Mouse (Mus musculus): ENCODE data around the gene Zbtb32.
A peak's percentile ranks its signal among the peaks of the same experiment; 100 is the strongest.

The Zbtb32 gene

DNA sequence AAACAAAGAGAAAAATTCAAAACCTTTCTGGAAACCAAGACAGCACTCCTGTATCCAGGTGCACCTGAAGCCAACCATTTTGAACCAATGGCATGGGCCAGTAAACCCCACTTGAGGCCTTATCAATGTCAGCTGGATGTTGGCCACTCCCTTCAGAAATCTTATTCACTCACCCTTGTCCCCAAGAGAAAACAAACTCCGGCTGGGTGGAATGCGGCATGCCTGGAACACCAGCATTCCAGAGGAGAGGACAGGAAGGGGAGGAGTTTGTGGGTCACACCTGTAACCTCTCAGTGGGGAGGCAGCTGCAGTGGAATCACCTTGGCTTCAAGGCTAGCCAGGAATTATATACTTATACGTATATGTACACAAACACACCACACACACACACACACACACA, 3.9 kb upstream of the Zbtb32 start:
- DNase-seq (ENCODE audit: low spot score in 2 of 2) = no peak

DNA sequence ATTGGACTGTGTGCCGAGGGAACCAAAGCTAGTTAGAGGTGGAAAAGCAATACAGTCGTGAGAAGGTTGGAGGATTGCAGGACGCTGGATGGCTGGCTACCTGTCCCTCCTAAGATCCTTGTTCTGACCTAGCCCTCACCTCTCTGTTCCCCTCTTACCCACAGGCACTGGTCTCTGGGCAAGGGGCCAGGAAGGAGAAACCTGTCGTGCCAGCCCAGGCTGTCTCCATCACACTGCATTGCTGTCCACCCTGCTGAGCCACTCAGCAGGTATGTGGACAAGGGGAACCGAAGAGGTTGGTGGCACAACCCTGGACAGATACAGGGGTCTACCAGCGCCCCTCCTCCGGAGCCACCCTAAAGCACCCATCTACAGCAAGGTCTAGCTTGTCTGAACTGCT, 1.9 kb upstream of the Zbtb32 start:
- DNase-seq (ENCODE audit: low spot score in 2 of 2) = no peak

DNA sequence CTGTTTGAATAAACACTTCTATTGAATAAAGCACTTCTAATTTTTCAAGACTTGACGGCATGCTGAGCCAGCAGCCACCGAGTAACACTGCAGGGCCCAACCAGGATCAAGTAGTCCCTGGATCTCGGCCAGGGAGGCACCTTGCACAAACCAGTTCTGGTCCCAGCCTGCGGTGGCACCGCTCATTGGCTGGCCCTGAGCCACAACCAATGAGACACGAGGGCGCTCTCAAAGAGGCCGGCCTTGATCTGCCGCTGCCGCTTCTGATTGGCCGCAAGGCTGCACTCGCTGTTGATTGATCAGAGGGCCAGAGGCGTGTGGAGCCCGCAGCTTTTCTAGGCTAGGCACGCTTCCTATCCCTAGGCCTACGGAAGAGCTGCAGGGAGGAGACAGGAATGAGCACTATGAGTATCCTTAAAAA, 1.2 kb upstream of the Zbtb32 start:
- peak; percentile 79 to 90 for DNase-seq (ENCODE audit: low spot score in 2 of 2)

DNA sequence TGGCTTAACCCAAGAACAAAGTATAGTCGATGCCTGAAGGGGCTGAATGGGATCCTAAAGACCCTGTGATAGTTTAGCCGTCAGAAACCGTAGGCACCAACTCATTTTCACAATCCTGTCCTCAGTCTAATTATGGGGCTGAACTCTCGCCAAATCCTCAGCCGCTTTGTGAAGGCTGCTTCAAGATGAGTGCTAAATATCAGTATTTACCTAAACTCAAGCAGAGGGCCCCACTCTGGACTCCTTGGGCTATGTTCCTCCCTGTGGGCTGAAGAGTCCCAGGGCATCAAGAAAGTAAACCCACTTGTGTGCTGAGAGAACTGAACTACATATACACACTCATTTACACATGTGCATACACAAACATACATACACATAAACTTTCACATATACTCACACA, 1.9 kb downstream of the Zbtb32 start:
- no peak for DNase-seq (ENCODE audit: low spot score in 2 of 2)

DNA sequence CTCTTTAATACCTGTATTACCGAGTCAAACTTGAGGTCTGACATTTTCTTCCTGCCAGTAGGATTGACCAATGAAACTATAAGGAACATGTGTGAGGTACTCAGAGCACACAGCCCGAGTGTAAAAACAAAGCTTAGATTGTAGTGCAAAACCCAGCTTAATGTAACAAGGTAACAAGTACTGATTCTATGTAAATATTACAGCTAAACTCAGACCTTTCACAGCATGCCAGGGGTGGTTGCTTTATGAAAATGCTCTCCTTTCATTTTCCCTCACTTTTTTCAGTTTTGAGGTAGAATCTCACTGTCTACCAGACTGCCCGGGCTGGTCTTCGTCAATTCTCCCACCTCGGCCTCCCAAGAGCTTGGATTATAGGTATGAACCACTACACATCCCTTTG, 2.6 kb downstream of the Zbtb32 start:
- no peak for DNase-seq (ENCODE audit: low spot score in 2 of 2)

DNA sequence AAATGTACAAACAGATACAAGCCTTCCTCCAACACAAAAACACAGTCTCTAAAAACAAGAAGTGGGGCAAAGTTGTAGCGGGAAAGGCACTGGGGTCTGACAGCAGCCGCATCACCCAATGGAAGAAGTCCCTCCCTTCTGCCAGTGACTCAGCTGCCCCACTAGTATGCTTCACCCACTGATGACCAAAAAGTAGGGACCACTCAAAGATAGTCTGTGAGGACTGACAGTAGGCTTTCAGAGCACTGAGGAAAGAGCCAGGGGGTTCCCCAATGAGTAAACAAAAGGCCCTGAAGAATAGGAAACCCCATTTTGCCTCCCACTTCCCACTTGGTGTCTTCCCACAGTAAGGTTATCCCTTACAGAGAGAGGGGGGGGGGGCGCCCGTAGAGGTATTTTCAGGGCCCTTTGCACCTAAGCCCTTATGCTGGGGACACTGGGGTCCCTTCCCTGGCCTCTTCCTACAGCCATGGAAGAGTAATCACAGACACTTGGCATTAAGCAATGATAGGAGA, 4.1 kb downstream of the Zbtb32 start:
- DNase-seq (ENCODE audit: low spot score in 2 of 2) = no peak

DNA sequence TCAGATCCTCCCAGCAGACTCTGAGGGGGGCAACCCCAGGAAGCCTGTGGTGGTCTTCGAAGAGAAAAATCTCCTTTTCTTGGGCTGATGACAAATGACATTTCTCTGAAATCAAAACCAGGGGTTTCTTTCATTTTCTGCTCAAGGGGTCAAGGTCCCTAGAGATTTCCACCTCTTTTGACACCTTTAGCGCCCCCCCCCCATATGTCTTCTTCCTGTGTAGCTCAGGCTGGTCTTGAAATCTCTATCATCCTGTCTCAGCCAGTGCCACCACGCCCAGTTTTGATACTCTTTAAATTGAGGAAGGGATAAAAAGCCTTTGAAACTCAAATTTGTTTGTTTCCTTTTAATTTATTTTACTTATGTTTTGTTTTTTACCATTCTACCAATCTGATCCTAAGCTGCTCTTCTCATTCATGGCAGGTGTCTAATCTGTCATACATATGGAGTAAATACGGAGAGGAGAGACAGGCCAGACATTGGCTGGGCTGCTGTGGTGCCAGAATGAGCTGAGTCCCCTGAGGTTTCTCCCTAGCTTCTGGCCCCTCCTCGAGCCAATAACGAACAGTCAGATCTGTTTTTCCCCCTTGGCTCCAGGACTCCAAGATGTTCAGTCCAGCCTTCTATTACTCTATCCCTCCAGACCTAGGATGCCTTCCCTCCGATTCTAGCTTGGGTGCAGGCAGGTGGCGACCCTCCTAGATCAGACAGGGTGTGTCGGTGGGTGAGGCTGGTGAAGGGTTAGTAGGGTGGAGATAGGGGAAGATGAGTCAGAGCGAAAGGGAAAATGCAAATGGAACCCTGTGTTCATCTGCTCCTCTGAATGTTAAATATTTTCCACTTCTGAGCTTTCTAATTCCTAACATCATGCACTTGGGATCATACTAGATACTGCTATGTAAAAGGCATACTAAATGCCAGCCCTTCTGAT, 4.9 kb downstream of the Zbtb32 start:
- no peak for DNase-seq (ENCODE audit: low spot score in 2 of 2)

DNA sequence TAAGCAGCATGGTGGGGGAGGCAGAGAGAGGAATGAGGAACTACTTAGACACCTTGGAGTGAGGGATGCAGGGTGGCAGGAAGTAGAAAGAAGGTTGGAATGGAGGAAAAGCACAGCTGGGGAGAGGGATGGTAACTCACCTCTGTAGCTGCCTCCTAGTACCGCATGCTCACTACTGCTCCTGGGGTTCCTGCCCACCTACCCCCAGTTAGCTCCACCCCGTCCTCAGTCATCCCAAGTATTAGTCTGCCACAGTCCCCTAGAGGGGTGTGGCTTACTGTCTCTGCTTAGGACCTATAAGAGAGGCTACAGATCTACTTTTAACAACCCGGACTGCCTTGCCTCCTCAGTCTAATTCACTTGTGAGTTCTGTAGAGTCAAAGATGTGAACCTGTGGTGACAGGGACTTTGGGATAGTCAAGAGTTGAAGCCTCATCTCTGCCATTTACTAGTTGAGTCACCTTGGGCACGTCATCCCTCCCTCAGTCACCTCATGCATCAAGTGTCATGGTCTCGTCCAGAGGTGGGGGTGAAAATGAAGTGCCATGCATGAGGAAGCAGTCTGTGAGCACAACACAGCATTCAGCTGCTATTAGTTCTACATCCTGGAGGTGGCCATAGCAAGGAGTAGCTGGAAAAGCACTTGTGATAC, 5.8 kb downstream of the Zbtb32 start:
- no peak for DNase-seq (ENCODE audit: low spot score in 2 of 2)

DNA sequence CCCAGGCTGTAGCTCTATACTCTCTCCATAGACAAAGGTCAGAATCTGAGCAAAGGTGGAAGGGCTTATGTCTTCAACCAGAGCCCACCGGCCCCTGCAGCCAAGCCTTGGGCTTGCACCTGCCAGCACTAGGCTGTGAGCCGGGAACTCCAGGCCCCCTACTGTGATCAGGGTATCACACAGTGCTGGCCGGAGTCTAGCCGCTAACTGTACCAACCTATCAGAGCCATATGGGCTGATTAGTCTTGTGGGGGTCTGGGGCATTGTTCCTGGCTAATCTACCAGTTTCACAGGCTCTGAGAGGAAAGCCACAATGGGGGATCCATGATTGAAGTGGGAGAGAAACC, 7.1 kb downstream of the Zbtb32 start:
- DNase-seq (ENCODE audit: low spot score in 2 of 2) = no peak

DNA sequence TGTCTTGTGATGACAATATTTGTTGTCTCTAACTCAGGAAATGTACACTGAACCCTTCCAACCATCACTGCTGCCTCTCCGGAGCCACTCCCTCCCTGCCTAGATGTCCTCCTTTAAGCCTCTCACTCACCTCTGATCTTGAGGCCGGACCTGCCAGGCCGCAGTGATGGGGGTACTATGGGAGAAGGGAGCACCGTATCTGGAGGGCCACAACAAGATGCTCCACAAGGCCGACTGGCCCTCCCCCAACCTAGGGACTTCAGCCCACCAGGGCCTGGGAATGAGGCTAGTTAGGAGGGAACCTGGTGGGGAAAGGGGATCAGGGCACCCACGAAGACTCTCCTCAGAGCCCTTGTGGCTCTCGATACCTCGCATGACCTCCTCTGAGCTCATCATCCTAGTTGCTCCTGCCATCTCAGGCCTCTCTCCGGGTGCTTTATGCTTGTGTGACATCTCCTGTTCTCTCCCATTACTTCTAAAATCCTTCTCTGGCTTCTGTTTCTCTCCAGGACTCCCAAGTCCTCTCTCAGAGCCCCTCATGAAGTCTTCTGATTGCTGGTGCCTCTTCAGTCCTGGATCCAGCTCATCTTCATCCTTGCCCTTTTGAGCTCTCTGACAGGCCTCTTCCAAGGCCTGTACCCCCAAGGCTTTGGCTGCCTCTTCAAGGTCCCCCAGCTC, 7.6 kb downstream of the Zbtb32 start:
- DNase-seq (ENCODE audit: low spot score in 2 of 2) = no peak

DNA sequence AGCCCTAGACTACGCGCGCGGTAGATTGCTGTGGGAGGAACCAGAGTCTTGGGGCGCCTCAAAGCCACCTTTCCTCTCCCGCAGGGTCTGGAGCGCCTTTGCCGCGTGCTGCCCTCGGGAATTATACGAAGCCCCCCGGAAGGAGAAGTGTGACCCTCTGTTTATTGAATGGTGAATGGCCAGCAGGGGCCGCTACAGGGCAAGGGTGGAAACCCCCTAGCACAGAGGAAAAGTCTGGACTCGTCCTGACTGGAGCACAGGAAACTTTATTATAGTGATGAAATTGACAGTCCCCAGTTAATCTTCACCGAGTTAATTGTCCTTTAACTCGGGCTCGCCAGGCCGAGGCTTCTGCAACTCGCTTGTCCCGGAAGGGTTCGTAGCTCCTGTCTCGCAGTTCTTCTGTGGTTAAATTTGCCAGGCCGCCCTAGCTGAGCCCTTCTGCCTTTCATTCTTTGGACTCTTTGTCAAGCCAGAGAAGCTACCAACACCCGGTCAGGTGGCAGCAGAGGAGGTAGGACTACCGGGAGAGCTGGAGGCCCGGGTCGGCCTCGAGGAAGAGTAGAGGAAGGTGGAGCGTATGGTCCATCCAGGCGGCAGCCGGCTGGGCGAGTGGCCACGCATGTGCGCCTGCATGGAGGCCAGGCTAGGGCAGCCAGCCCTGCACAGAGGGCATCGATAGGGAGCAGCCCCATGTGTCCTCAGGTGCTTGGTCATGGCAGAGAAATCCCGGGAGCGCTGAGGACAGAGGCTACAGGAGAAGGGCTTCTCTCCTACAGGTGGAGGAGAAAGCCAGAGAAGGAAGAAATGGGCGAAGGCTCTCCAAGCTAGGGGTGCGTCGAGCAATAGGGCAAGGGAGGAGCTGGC, 9.0 kb downstream of the Zbtb32 start:
- peak; percentile 71 to 90 for DNase-seq (ENCODE audit: low spot score in 2 of 2)

DNA sequence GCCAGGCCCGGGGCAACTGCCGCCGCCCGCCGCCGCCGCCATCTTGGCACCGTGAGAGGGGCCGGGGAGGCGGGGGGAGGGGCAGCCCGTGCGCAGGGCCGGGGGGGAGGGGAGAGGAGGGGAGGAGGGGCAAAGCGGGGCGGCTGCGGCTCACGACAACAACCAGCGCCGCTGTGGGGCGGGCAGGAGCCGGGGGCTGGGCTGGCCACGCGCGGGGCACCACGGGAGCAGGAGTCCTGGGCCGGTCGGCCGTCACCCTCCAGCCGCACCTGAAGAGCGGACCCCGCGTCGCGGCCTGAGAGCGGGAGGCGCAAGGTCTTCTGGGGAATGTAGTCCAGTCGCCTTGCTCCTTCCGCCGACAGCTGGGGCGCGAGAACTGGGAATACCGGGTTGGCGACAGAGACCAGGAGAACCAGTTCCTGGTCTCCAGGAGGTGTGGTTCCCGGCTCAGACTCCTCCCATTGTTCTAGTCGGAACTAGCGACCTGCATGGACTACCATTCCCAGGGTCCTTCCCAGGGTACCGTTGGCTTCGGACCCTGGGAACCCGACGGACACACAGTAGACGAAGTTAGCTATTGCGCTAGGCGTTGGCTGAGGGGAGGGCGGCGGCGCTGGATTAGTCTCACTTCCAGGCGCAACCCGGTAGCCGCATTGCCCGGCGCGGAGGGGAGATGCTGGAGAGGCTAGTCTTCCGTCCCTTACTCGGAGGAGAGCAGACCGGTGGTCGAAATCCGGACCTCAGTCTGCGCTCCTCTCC, 9.9 kb downstream of the Zbtb32 start, which contains the start of gene Kmt2b:
Gene Kmt2b (minus strand): TSS at position 51 of the 759 bp plus-strand sequence.
- DNase-seq (ENCODE audit: low spot score in 2 of 2) = peak; percentile 91 to 94

DNA sequence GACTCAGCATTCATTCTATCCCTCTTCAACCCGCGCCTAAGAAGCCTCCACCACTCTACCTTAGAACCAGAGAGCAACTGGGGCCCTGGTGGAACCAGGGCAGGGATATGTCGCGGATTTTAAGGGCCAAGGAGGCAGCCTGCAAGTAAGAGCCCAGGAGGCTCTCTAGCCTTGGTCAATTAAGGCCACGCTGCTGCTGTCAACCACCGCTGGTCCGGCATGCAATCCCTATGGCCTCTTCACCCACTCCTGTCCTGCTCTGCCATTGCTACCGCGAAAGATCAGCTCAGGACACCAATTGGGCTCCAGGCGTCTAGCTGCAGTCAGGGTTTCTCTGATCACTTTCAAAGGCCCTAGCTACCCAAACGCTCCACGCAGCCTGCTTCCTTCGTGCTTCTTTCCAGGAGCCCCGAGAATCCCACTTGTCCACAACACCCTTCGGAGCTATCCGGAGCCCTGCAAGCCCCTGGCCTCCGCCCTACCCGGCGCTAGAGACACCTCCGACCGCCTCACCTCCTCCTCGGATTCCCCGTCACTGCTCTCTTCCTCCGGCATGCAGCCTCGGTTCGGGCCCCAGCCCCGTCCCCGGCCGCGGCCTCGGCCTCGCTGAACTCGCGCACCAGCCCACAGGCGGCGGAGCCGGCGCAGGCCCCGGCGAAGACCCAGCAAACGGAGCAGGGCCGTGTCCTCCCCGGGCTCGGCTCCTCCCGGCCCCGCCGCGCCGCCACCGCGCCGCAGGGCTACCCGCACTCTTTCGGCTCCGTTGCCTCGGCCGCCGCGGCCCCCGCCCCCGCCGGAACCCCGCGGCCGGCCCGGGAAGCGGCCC, 10.7 kb downstream of the Zbtb32 start:
- peak in 1 of 2 experiments; percentile 60 for DNase-seq (ENCODE audit: low spot score in 2 of 2)

DNA sequence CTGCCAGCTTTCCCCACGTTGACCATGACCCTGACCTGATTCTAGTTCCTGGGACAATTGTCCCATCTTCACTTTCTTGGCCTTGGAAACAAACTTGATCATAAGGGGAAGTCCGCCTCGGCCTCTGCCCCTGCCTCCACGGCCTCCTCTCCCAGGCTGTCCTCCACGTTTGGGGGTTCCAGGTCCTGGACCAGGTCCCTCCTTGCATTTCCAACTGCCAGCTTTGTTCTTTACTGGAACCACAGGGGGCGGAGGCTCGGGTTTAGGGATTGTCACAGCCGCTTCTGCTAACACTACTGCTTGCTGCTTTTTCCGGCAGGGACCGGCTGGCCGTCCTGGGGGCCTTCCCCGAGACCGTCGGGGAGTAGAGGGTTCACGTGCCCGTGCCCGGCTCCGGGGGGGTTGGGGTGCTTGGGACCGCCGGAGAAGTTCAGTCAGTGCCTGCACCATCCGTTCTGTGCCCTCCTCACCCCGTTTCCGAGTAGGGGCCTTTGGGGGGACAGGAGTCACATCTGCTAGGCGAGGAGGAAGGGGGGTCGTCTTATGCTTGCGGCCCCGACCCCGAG, 12.2 kb downstream of the Zbtb32 start:
- no peak for DNase-seq (ENCODE audit: low spot score in 2 of 2)

DNA sequence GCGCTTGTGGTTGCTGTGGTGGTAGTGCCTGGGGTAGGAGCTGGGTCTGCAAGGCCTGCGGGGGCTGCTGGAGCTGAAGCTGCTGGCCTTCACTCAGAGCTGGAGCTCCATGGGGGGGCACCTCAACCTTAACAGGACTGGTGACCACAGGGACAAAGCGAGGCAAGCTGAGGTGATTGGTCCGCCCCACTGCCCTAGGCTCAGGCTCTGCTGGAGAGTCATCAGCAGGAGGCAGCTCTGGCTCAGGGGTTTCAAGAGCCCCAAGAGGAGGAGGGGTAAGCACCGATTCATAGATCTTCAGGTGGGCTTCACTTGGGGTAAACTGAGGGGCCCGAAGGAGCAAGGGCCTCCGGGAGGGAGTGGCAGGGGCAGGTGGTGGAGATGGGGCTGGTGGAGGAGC, 13.5 kb downstream of the Zbtb32 start:
- DNase-seq (ENCODE audit: low spot score in 2 of 2) = no peak

DNA sequence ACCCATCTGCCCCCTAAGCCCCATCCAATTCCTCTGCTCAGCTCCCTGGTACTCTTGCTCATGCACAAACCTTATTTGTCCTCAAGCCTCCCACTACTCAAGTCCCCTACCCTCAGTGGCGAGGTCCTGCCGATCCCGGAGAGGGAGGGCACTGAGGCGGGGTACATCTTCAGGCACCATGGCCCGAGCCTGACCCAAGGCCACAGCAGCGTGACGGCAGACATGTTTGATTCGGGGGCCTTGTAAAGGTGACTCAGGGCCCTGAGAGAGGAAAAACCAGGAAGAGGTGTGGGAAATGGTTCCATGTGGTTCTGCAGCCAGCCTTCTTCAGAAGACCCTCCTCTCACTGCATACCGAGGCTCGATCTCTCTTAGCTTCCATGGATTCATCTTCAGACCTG, 14.4 kb downstream of the Zbtb32 start:
- DNase-seq (ENCODE audit: low spot score in 2 of 2) = no peak

DNA sequence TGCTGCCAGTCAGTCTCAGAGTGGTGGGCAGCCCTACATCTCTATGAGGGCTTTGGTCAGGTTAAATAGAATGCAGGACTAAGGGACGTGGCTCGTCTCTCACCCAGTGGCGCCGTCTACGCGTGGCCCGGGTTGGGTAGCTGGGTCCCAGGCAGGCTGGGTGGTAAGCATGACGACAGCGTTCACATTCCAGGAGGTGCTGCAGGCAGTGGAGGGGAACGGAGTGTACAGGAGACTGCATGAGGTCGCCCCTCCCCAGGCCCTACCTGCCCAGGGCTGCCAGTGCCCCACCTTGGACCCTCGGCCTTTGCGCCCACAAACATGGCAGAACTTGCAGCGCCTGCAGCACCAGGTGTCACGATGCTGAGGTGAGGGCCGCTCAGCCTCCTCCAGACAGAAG, 17.2 kb downstream of the Zbtb32 start:
- DNase-seq (ENCODE audit: low spot score in 2 of 2) = no peak

DNA sequence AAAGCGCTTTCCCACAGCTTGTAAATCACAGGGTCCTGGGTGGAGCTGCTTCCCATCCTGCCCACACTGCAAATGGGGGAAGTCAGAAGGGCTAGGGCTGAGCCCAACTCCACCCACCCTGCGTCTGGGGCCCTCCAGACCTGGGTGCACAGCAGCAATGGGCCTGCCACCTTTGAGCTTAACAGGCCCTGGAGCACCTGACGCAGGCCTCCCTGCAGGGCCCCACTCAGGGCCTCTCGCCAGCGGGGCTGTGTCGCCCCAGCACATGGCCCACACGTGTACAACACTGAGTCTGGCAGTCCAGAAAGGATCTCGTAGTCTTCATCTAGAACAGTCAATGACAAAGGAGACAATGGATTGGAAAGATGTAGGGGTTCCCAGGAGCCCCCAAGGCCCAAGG, 18.8 kb downstream of the Zbtb32 start:
- DNase-seq (ENCODE audit: low spot score in 2 of 2) = no peak

DNA sequence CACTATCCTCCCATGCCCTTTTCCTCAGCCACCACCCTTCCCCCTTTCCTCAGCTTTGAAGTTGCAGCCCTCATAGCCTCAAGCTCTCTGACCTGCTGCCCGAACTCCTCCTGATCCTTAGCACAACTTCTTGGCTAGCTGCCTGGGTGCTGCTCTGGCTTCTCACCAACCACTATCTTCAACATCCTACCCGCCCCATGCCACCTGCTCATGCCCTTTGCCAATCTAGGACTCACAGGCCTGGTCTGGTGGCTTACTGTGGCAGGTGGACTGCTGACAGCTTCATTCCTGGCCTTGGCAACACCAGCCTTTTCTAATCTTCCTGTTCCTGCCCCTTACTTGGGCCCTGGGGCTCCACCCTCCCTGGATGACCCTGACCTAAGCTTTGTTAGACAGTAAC, 25.7 kb downstream of the Zbtb32 start:
- DNase-seq (ENCODE audit: low spot score in 2 of 2) = no peak

Measured in cerebellum, postnatal 4 days (tissue).